Mouse (Mus musculus) MEL (cell line): ENCODE data around the gene Tal1.

ENCODE experiments used
- CTCF ChIP-seq, 3 experiments: IDR thresholded peaks in 2 of 3; conservative IDR thresholded peaks in 1 of 3; 2 replicates each; pipeline ENCODE4 v1.5.1; 2011 to 2012; ENCODE audit warnings: low read length in 3 of 3, low read depth in 2 of 3, mild to moderate bottlenecking in 2 of 3, improper control_type of control experiment in 1 of 3, inconsistent platforms in 1 of 3, mixed read lengths in 1 of 3, moderate library complexity in 1 of 3; ENCODE audit not compliant: control insufficient read depth in 1 of 3, insufficient read depth in 1 of 3, poor library complexity in 1 of 3, severe bottlenecking in 1 of 3
- ELF1 ChIP-seq: IDR thresholded peaks from 2 replicates; pipeline ENCODE4 v1.6.1; 2014; ENCODE audit warnings: low read depth, mild to moderate bottlenecking, inconsistent platforms, low read length, improper control_type of control experiment, moderate library complexity
- GATA1 ChIP-seq: IDR thresholded peaks from 2 replicates; pipeline ENCODE4 v1.6.1; 2011; ENCODE audit warnings: low read depth, low read length, improper control_type of control experiment
- KAT2A ChIP-seq: conservative IDR thresholded peaks from 2 replicates; pipeline ENCODE4 v1.6.1; 2012; ENCODE audit warnings: low read depth, low read length, improper control_type of control experiment, inconsistent platforms
- MAX ChIP-seq: IDR thresholded peaks from 2 replicates; pipeline ENCODE4 v1.6.1; 2011; ENCODE audit warnings: low read length, improper control_type of control experiment
- MAZ ChIP-seq: IDR thresholded peaks from 2 replicates; pipeline ENCODE4 v1.6.1; 2012; ENCODE audit warnings: low read depth, mild to moderate bottlenecking, inconsistent platforms, low read length, improper control_type of control experiment
- POLR2A ChIP-seq, 2 experiments: IDR thresholded peaks; 2 replicates each; pipeline ENCODE4 v1.6.1; 2011 to 2012; ENCODE audit warnings: low read length in 2 of 2, mild to moderate bottlenecking in 2 of 2, control low read depth in 1 of 2, improper control_type of control experiment in 1 of 2, low read depth in 1 of 2, moderate library complexity in 1 of 2; ENCODE audit not compliant: control insufficient read depth in 1 of 2, insufficient read depth in 1 of 2, poor library complexity in 1 of 2
- POLR2AphosphoS2 ChIP-seq: IDR thresholded peaks from 2 replicates; pipeline ENCODE4 v1.6.1; 2011; ENCODE audit warnings: low read length, improper control_type of control experiment
- RAD21 ChIP-seq: IDR thresholded peaks from 2 replicates; pipeline ENCODE4 v1.6.1; 2011; ENCODE audit warnings: mild to moderate bottlenecking, low read depth, low read length, improper control_type of control experiment
- SMC3 ChIP-seq: IDR thresholded peaks from 2 replicates; pipeline ENCODE4 v1.6.1; 2011; ENCODE audit warnings: low read depth, low read length, improper control_type of control experiment
- TCF12 ChIP-seq: IDR thresholded peaks from 2 replicates; pipeline ENCODE4 v1.6.1; 2014; ENCODE audit warnings: low read depth, mild to moderate bottlenecking, inconsistent platforms, low read length, improper control_type of control experiment, moderate library complexity
- UBTF ChIP-seq: IDR thresholded peaks from 2 replicates; pipeline ENCODE4 v1.6.1; 2012; ENCODE audit warnings: low read depth, mild to moderate bottlenecking, inconsistent platforms, low read length, improper control_type of control experiment, moderate library complexity, borderline replicate concordance; ENCODE audit not compliant: insufficient read depth
- USF1 ChIP-seq: IDR thresholded peaks from 2 replicates; pipeline ENCODE4 v1.6.1; 2014; ENCODE audit warnings: low read depth, mild to moderate bottlenecking, inconsistent platforms, low read length, improper control_type of control experiment, moderate library complexity
- ZMIZ1 ChIP-seq: IDR thresholded peaks from 2 replicates; pipeline ENCODE4 v1.6.1; 2012; ENCODE audit warnings: low read depth, mild to moderate bottlenecking, inconsistent platforms, low read length, improper control_type of control experiment, moderate library complexity

DNA sequence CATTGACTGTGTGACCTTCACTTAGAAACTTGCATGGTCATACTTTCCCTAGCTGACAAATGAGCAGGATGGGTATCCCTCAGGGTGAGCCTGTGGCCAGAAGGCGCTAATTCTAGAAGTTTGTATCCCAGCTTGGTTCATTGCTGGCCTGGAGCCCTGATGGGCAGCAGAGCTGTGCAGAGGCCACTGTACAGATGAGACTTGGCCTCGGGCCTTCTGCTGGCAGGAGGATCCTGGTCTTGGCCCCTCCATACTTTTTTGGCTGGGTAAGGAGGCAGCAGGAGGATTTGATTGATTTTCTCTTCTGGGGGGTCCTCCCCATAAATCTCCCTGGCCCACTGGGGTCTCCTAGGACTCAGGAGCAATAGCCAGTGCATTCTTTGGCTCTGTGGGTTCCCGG, 26.8 kb downstream of the Tal1 start:
- no peak for TF ChIP-seq ZMIZ1
- no peak for TF ChIP-seq ELF1
- no peak for TF ChIP-seq POLR2AphosphoS2
- TF ChIP-seq MAX: no peak
- TF ChIP-seq RAD21: no peak
- TF ChIP-seq MAZ: no peak
- no peak for TF ChIP-seq CTCF (IDR thresholded peaks at IDR 0.05 in 2 of 3, conservative IDR thresholded peaks at IDR 0.05 in 1 of 3; ENCODE audit: control insufficient read depth in 1 of 3, insufficient read depth in 1 of 3, low read depth in 2 of 3, low read length in 3 of 3, poor library complexity in 1 of 3, severe bottlenecking in 1 of 3)
- no peak for TF ChIP-seq POLR2A (IDR thresholded peaks at IDR 0.05; ENCODE audit: control insufficient read depth in 1 of 2, insufficient read depth in 1 of 2, low read depth in 1 of 2, low read length in 2 of 2, poor library complexity in 1 of 2)
- TF ChIP-seq UBTF: no peak
- TF ChIP-seq SMC3: no peak
- no peak for TF ChIP-seq TCF12
- no peak for TF ChIP-seq GATA1
- TF ChIP-seq KAT2A: no peak
- no peak for TF ChIP-seq USF1
